Mouse (Mus musculus) bone marrow, adult 2 months (tissue): Measurements from ENCODE around the gene Col16a1.

Experiments used
- CTCF ChIP-seq: fragments of 200-500 bp; IDR thresholded peaks from 2 replicates; pipeline ENCODE4 v1.5.1; 2011; ENCODE audit warnings: low read length, control low read depth; ENCODE audit not compliant: control insufficient read depth, insufficient read depth
- POLR2A ChIP-seq: fragments of 200-500 bp; IDR thresholded peaks from 2 replicates; pipeline ENCODE4 v1.6.1; 2011; ENCODE audit warnings: low read depth, mild to moderate bottlenecking, control low read depth, low read length, borderline replicate concordance; ENCODE audit not compliant: control insufficient read depth

DNA sequence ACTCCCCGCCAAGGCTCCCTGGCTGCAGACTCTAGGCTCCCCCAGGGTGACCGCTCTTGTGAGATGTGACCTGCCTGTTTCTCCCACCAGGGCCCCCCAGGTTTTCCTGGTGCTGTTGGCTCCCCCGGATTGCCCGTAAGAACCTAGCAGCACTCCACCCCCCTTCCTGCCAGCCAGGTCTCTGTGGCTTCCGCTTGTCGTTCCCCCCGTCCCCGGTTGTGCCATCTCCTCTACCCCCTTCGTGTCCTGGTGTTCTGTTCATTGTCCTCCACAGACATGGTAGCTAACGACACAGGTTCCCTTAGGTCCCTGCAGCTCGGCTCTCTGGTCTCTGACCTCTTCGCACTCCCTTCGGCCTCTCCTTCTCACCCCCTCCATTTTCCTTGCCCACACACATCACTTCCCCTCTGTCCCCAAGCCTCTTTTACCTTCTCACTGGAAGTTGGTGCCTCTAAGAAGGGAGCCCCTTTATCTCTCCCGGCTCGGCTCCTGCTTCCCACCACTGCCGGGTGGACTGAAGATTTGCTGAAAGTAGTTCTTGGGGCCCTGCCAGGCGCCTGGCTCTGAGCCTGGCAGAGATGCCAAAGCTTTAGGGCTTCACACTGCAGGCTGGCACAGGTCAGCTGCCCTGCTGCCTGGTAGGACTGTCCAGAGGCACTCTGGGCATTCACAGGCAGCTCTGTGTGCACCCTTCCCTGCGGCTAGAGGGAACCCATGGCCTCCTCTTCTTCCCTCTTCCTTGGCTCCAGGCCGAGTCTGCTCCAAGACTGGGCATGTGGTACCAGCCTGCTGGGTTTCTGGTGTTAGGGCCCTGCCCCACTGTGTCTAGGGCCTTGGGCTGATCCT is 33.9 kb downstream of the Col16a1 start:
- TF ChIP-seq CTCF, result no peak
- TF ChIP-seq POLR2A, result no peak
